Mouse (Mus musculus): ENCODE measurements around the gene Zfp423. TPM values are rescaled to one million over a fixed set of nuclear protein-coding genes. Genes with fewer than 3 reads are reported as not detected.

Gene Zfp423
- polyA plus RNA-seq, 1 experiment from 2014 or later: 7.5 TPM

- no peak for ATAC-seq (ENCODE audit: low read depth)
- Histone ChIP-seq H3K27me3 (ENCODE audit: control insufficient read depth, insufficient read depth, low read depth, low read length) (no peaks in the 10 kb centered on the region), H3K4me2 (ENCODE audit: low read depth, low read length) (no peak overlapping the region), H3K4me1 (replicated peaks; ENCODE audit: control insufficient read depth, insufficient read depth, low read length) (no peaks in the 10 kb centered on the region), H3K9ac (ENCODE audit: low read length) (no peak overlapping the region), H3K4me3 (ENCODE audit: low read length) (no peak overlapping the region), H3K27ac (ENCODE audit: low read length) (no peak overlapping the region), H3K9me3 (ENCODE audit: control insufficient read depth, low read length) (0 out of 2 replicates have a peak, but pooled peaks cover 4% of the 10 kb centered on the region), H3K36me3 (ENCODE audit: control insufficient read depth, insufficient read depth, low read length) (no peaks in the 10 kb centered on the region)
- 78% methylated on average over 11 of the region's 11 CpGs for WGBS
Observed at GRCm38 (mm10) chr8:87679431-87680003, 279.9 kb downstream of the Zfp423 start.

- H3K27ac ChIP-seq (ENCODE audit: low read length): no peak overlapping the region
- H3K4me2 ChIP-seq (ENCODE audit: low read depth, low read length): no peak overlapping the region
- no peak for ATAC-seq (ENCODE audit: low read depth)
- H3K9ac ChIP-seq (ENCODE audit: low read length): no peak overlapping the region
- no peaks in the 10 kb centered on the region for H3K4me1 ChIP-seq (replicated peaks; ENCODE audit: control insufficient read depth, insufficient read depth, low read length)
- H3K36me3 ChIP-seq (ENCODE audit: control insufficient read depth, insufficient read depth, low read length): no peaks in the 10 kb centered on the region
- no peak overlapping the region for H3K4me3 ChIP-seq (ENCODE audit: low read length)
- WGBS: 85% methylated on average over 9 of the region's 9 CpGs
- no peaks in the 10 kb centered on the region for H3K27me3 ChIP-seq (ENCODE audit: control insufficient read depth, insufficient read depth, low read depth, low read length)
- 0 out of 2 replicates have a peak, but pooled peaks cover 4% of the 10 kb centered on the region for H3K9me3 ChIP-seq (ENCODE audit: control insufficient read depth, low read length)
Observed at GRCm38 (mm10) chr8:87675411-87675810, 284.0 kb downstream of the Zfp423 start.

- Histone ChIP-seq H3K9ac (ENCODE audit: low read length) (no peak overlapping the region), H3K27me3 (ENCODE audit: control insufficient read depth, insufficient read depth, low read depth, low read length) (no peaks in the 10 kb centered on the region), H3K4me3 (ENCODE audit: low read length) (no peak overlapping the region), H3K36me3 (ENCODE audit: control insufficient read depth, insufficient read depth, low read length) (no peaks in the 10 kb centered on the region), H3K9me3 (ENCODE audit: control insufficient read depth, low read length) (0 out of 2 replicates have a peak, but pooled peaks cover 4% of the 10 kb centered on the region), H3K4me1 (replicated peaks; ENCODE audit: control insufficient read depth, insufficient read depth, low read length) (no peaks in the 10 kb centered on the region), H3K4me2 (ENCODE audit: low read depth, low read length) (no peak overlapping the region), H3K27ac (ENCODE audit: low read length) (no peak overlapping the region)
- no peak for ATAC-seq (ENCODE audit: low read depth)
- 59% methylated on average over 7 of the region's 7 CpGs for WGBS
Observed at GRCm38 (mm10) chr8:87674157-87674556, 285.2 kb downstream of the Zfp423 start.

GRCm38 (mm10) chr8:87672214-87672613 is 287.2 kb downstream of the Zfp423 start:
- no peak for ATAC-seq (ENCODE audit: low read depth)
- 80% methylated on average over 2 of the region's 2 CpGs for WGBS

GRCm38 (mm10) chr8:87671209-87671970 is 288.0 kb downstream of the Zfp423 start:
- H3K4me3 ChIP-seq (ENCODE audit: low read length): no peak overlapping the region
- no peak overlapping the region for H3K27ac ChIP-seq (ENCODE audit: low read length)
- no peak for ATAC-seq (ENCODE audit: low read depth)
- H3K9me3 ChIP-seq (ENCODE audit: control insufficient read depth, low read length): no peaks in the 10 kb centered on the region
- H3K36me3 ChIP-seq (ENCODE audit: control insufficient read depth, insufficient read depth, low read length): no peaks in the 10 kb centered on the region
- no peak overlapping the region for H3K4me2 ChIP-seq (ENCODE audit: low read depth, low read length)
- H3K9ac ChIP-seq (ENCODE audit: low read length): no peak overlapping the region
- H3K27me3 ChIP-seq (ENCODE audit: control insufficient read depth, insufficient read depth, low read depth, low read length): no peaks in the 10 kb centered on the region
- H3K4me1 ChIP-seq (replicated peaks; ENCODE audit: control insufficient read depth, insufficient read depth, low read length): no peaks in the 10 kb centered on the region
- 74% methylated on average over 13 of the region's 13 CpGs for WGBS

More at GRCm38 (mm10) chr8:87672214-87672613, 287.2 kb downstream of the Zfp423 start:
- H3K27me3 ChIP-seq (ENCODE audit: control insufficient read depth, insufficient read depth, low read depth, low read length): no peaks in the 10 kb centered on the region
- H3K4me1 ChIP-seq (replicated peaks; ENCODE audit: control insufficient read depth, insufficient read depth, low read length): no peaks in the 10 kb centered on the region
- no peak overlapping the region for H3K9ac ChIP-seq (ENCODE audit: low read length)
- H3K9me3 ChIP-seq (ENCODE audit: control insufficient read depth, low read length): no peaks in the 10 kb centered on the region
- H3K27ac ChIP-seq (ENCODE audit: low read length): no peak overlapping the region
- no peaks in the 10 kb centered on the region for H3K36me3 ChIP-seq (ENCODE audit: control insufficient read depth, insufficient read depth, low read length)
- no peak overlapping the region for H3K4me2 ChIP-seq (ENCODE audit: low read depth, low read length)
- H3K4me3 ChIP-seq (ENCODE audit: low read length): no peak overlapping the region

GRCm38 (mm10) chr8:87670232-87670631 is 289.2 kb downstream of the Zfp423 start:
- Histone ChIP-seq H3K27ac (ENCODE audit: low read length) (no peak overlapping the region), H3K4me3 (ENCODE audit: low read length) (no peak overlapping the region), H3K9me3 (ENCODE audit: control insufficient read depth, low read length) (no peaks in the 10 kb centered on the region), H3K27me3 (ENCODE audit: control insufficient read depth, insufficient read depth, low read depth, low read length) (no peaks in the 10 kb centered on the region), H3K4me2 (ENCODE audit: low read depth, low read length) (no peak overlapping the region), H3K4me1 (replicated peaks; ENCODE audit: control insufficient read depth, insufficient read depth, low read length) (no peaks in the 10 kb centered on the region), H3K36me3 (ENCODE audit: control insufficient read depth, insufficient read depth, low read length) (no peaks in the 10 kb centered on the region), H3K9ac (ENCODE audit: low read length) (no peak overlapping the region)
- 88% methylated on average over 3 of the region's 3 CpGs for WGBS
- ATAC-seq (ENCODE audit: low read depth): no peak

GRCm38 (mm10) chr8:87668736-87669135 is 290.7 kb downstream of the Zfp423 start:
- Histone ChIP-seq H3K27ac (ENCODE audit: low read length) (no peak overlapping the region), H3K27me3 (ENCODE audit: control insufficient read depth, insufficient read depth, low read depth, low read length) (no peaks in the 10 kb centered on the region), H3K9ac (ENCODE audit: low read length) (no peak overlapping the region), H3K4me1 (replicated peaks; ENCODE audit: control insufficient read depth, insufficient read depth, low read length) (no peaks in the 10 kb centered on the region), H3K9me3 (ENCODE audit: control insufficient read depth, low read length) (no peaks in the 10 kb centered on the region), H3K4me3 (ENCODE audit: low read length) (no peak overlapping the region), H3K36me3 (ENCODE audit: control insufficient read depth, insufficient read depth, low read length) (no peaks in the 10 kb centered on the region), H3K4me2 (ENCODE audit: low read depth, low read length) (no peak overlapping the region)
- no peak for ATAC-seq (ENCODE audit: low read depth)
- 67% methylated on average over 2 of the region's 2 CpGs for WGBS

- Histone ChIP-seq H3K9ac (ENCODE audit: low read length) (no peak overlapping the region), H3K4me3 (ENCODE audit: low read length) (no peak overlapping the region), H3K36me3 (ENCODE audit: control insufficient read depth, insufficient read depth, low read length) (no peaks in the 10 kb centered on the region), H3K4me1 (replicated peaks; ENCODE audit: control insufficient read depth, insufficient read depth, low read length) (peaks cover 2% of the 10 kb centered on the region), H3K4me2 (ENCODE audit: low read depth, low read length) (no peak overlapping the region), H3K27ac (ENCODE audit: low read length) (no peak overlapping the region), H3K9me3 (ENCODE audit: control insufficient read depth, low read length) (no peaks in the 10 kb centered on the region), H3K27me3 (ENCODE audit: control insufficient read depth, insufficient read depth, low read depth, low read length) (peaks cover 2% of the 10 kb centered on the region)
- no peak for ATAC-seq (ENCODE audit: low read depth)
- WGBS: 77% methylated on average over 26 of the region's 26 CpGs
Observed at GRCm38 (mm10) chr8:87667914-87668643, 291.3 kb downstream of the Zfp423 start.

GRCm38 (mm10) chr8:87667297-87667696 is 292.1 kb downstream of the Zfp423 start:
- Histone ChIP-seq H3K9ac (ENCODE audit: low read length) (no peak overlapping the region), H3K4me1 (replicated peaks; ENCODE audit: control insufficient read depth, insufficient read depth, low read length) (peaks cover 10% of the 10 kb centered on the region), H3K36me3 (ENCODE audit: control insufficient read depth, insufficient read depth, low read length) (no peaks in the 10 kb centered on the region), H3K9me3 (ENCODE audit: control insufficient read depth, low read length) (no peaks in the 10 kb centered on the region), H3K27ac (ENCODE audit: low read length) (no peak overlapping the region), H3K4me3 (ENCODE audit: low read length) (no peak overlapping the region), H3K27me3 (ENCODE audit: control insufficient read depth, insufficient read depth, low read depth, low read length) (peaks cover 10% of the 10 kb centered on the region), H3K4me2 (ENCODE audit: low read depth, low read length) (no peak overlapping the region)
- no peak for ATAC-seq (ENCODE audit: low read depth)
- WGBS: 87% methylated on average over 6 of the region's 6 CpGs
